Mouse (Mus musculus) embryonic facial prominence, embryonic 14.5 days (tissue): ENCODE data around the gene Cdr2. TPM values are rescaled to one million over a fixed set of nuclear protein-coding genes. Genes with fewer than 3 reads are reported as not detected.
"Not testable (repeated sequence)": the region's sequence is repeated elsewhere in the genome, so short reads cannot be mapped to it uniquely, and the experiment has no call there.

Source experiments
- ATAC-seq: fragments of 200-750 bp; cut with Nextera tagmentation; 2 replicates; pipeline ENCODE4 v1.8.0; 2017; ENCODE audit warnings: low read depth, moderate number of reproducible peaks, moderate TSS enrichment
- DNase-seq: peaks from one replicate; pipeline ENCODE4 v3.0.0-alpha.2; 2015; ENCODE audit warnings: low spot score
- H3K27ac ChIP-seq: fragments of 300-500 bp; sonication (generic); replicated peaks from 2 replicates; pipeline ENCODE4 v1.5.1; 2014; ENCODE audit warnings: low read depth, mild to moderate bottlenecking, low read length, moderate library complexity
- H3K27me3 ChIP-seq: fragments of 300-500 bp; sonication (generic); replicated peaks from 2 replicates; pipeline ENCODE4 v1.6.1; 2014; ENCODE audit warnings: low read length; ENCODE audit not compliant: control insufficient read depth, insufficient read depth
- H3K36me3 ChIP-seq: fragments of 300-500 bp; sonication (generic); 2 replicates; pipeline ENCODE4 v1.6.1; 2014; ENCODE audit warnings: low read length, mixed read lengths; ENCODE audit not compliant: control insufficient read depth, insufficient read depth
- H3K4me1 ChIP-seq: fragments of 300-500 bp; sonication (generic); 2 replicates; pipeline ENCODE4 v1.6.1; 2014; ENCODE audit warnings: antibody characterized with exemption, low read length; ENCODE audit not compliant: control insufficient read depth, insufficient read depth
- H3K4me2 ChIP-seq: fragments of 300-500 bp; sonication (generic); 2 replicates; pipeline ENCODE4 v1.6.1; 2014; ENCODE audit warnings: low read depth, mild to moderate bottlenecking, low read length, moderate library complexity, mixed read lengths
- H3K4me3 ChIP-seq: fragments of 300-500 bp; sonication (generic); 2 replicates; pipeline ENCODE4 v1.5.1; 2014; ENCODE audit warnings: low read depth, mild to moderate bottlenecking, low read length
- H3K9ac ChIP-seq: fragments of 300-500 bp; sonication (generic); 2 replicates; pipeline ENCODE4 v1.6.1; 2014; ENCODE audit warnings: low read depth, mild to moderate bottlenecking, low read length, moderate library complexity, mixed read lengths
- H3K9me3 ChIP-seq: fragments of 300-500 bp; sonication (generic); 2 replicates; pipeline ENCODE4 v1.6.1; 2016; ENCODE audit warnings: low read length; ENCODE audit not compliant: control insufficient read depth
- WGBS: fragments of 180-500 bp; shearing (Covaris S2); extraction: QIAGEN DNeasy Blood & Tissue Kit; methylation state at CpG from one replicate; pipeline ENCODE4 v1.1.7; 2014; 5-methylcytosine and 5-hydroxymethylcytosine counted together
- polyA plus RNA-seq: library from polyadenylated mRNA; unstranded; fragments of >200 nt; fragmentation: Nextera tagmentation; extraction: Ambion mirVana; gene quantifications from 2 replicates; pipeline ENCODE4 v1.2.1, GENCODE M21; 2014

Gene Cdr2
- polyA plus RNA-seq, 1 experiment from 2014 or later, result 21.0 TPM

DNA sequence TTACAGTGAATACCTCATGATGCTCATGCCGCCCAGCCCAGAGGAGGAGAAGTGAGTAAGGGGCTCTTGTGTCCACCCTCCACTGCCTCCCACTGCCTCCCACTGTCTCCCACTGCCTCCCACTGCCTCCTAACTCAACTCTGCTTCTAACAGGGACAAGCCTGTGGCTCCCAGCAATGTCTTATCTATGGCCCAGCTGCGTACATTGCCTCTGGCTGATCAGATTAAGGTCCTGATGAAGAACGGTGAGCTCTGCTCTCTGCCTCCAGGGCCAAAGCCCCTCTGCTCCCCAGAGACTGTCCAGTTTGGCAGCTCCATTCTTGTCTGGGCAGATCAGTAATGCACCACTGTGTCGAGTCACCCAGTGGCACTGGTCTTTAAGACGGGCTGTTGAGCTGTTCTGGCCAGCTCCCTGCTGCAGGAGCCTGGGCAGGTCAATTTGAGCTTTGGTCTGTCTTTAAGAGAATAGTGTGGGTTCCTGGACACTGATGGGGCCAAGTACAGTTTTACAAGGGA lies 48.4 kb downstream of the Cdr2 start:
- Histone ChIP-seq H3K4me2 (no peak overlapping the region), H3K27me3 (no peaks in the 10 kb centered on the region), H3K9ac (no peak overlapping the region), H3K4me1 (no peaks in the 10 kb centered on the region), H3K9me3 (no peaks in the 10 kb centered on the region), H3K4me3 (no peak overlapping the region), H3K36me3 (peaks cover 94% of the 10 kb centered on the region), H3K27ac (no peak overlapping the region)
- DNase-seq, result no peak
- WGBS, result 88% methylated on average over 4 of the region's 5 CpGs
- no peak for ATAC-seq

DNA sequence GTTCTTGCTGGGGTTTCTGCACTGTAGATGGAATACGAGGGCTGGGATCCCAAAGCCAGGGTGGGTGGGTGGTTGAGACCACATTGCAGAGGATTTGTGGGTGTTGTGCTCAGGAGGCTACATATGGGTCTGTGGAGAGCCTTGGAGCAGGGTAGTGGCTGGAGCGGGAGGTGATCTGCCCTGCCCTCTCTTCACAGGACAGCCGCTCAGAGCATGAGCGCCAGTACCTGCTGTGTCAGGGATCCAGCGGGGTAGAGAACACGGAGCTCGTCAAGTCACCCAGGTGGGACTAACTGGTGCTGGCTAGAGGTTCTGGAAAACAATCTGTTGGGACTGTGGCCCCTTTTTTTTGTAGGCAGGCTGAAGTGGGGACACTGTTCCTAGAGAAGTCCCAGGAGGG lies 49.0 kb downstream of the Cdr2 start:
- Histone ChIP-seq H3K9me3 (no peaks in the 10 kb centered on the region), H3K4me1 (no peaks in the 10 kb centered on the region), H3K4me3 (no peak overlapping the region), H3K9ac (no peak overlapping the region), H3K27ac (no peak overlapping the region), H3K36me3 (peaks cover 94% of the 10 kb centered on the region), H3K27me3 (no peaks in the 10 kb centered on the region), H3K4me2 (no peak overlapping the region)
- ATAC-seq (0 out of 2 replicates have a peak, but pooled peaks have one; percentile 21), DNase-seq (no peak)
- WGBS, result 93% methylated on average over 7 of the region's 7 CpGs

DNA sequence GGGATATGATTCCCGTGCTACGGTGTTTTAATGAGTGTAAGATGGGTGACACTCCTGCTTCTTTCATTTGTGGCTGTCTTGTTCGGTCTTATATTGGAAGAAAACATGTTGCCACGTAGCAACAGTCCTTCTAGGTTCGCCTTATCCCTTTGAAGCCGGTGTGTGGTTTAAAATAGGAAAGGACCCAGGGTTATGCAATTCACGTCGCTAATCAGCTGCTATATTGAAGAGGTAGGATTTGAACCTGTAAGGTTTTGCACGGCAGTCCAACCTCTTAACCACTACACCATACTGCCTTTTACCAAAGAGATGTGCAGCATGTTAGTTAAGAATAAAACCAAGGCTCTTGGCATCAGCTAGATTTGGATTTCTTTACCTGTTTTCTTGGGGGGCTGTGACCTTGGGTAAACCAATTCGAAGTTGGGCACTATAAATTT lies 63.6 kb downstream of the Cdr2 start:
- WGBS, result 7% methylated on average over 10 of the region's 10 CpGs
- H3K27ac ChIP-seq, result no peak overlapping the region

DNA sequence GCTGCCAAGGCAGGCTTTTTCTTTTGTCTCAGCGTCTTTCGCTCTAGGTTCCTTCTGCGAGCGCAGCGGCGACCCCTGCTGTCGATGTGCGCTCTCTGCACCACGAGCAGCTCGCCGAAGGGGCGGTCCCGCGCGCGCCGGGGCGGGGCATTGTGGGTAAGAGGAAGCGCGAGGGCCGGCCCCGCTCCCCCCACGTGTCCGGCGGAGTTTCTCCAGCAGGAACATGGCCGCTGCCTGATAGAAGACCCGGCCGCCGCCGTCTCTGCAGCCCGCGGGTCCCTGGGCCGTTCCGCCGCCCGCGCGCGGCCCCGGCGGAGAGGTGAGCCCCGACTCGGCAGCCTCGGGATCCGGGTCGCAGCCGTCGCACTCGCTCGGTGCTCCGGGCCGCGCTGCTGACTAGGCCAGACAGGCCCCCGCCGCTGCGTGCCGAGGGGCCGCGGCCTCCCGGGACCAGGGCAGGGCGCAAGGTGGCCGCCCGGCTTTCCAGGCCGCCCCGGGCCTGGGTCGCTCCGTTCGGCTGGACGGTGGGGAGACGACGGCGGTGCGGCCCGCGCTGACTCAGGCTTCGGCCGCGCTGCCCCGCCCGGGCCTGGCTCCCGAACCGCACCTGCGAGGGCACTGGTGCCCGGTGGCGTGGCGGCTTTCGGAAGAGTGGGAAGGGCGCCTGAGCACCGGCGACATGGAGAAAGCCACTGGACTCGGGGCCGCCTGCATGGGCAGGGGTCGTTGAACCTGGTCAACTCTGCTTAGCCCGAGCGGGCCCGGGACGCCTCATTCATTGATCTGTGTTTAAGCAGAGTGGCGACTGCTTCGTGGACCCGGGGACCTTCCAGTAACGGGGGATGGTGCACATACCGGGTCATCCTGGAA lies 64.3 kb downstream of the Cdr2 start, which contains the start of gene Polr3e:
TSS of gene Polr3e (plus strand) at position 153 of the 870 bp plus-strand sequence.
- no peaks in the 10 kb centered on the region for H3K27me3 ChIP-seq
- H3K36me3 ChIP-seq, result no peaks in the 10 kb centered on the region
- peak within 1 kb of the TSS; percentile 70 for H3K4me2 ChIP-seq
- ATAC-seq (peak; percentile 95), DNase-seq (peak; percentile 96)
- peak within 1 kb of the TSS; percentile 97 for H3K4me3 ChIP-seq
- H3K4me1 ChIP-seq, result 0 out of 2 replicates have a peak, but pooled peaks cover 7% of the 10 kb centered on the region
- H3K9me3 ChIP-seq, result no peaks in the 10 kb centered on the region
- peak within 1 kb of the TSS; percentile 77 for H3K27ac ChIP-seq
- peak within 1 kb of the TSS; percentile 92 for H3K9ac ChIP-seq
- under 1% methylated on average over 32 of the region's 102 CpGs for WGBS

More for the DNA sequence above, 63.6 kb downstream of the Cdr2 start:
- DNase-seq, result peak; percentile 90
- no peaks in the 10 kb centered on the region for H3K9me3 ChIP-seq
- 0 out of 2 replicates have a peak, but pooled peaks cover 7% of the 10 kb centered on the region for H3K4me1 ChIP-seq
- peak overlapping the region; percentile 70 for H3K4me2 ChIP-seq
- peak overlapping the region; percentile 92 for H3K9ac ChIP-seq
- peak overlapping the region; percentile 97 for H3K4me3 ChIP-seq
- ATAC-seq, result peak; percentile 60
- no peaks in the 10 kb centered on the region for H3K36me3 ChIP-seq
- H3K27me3 ChIP-seq, result no peaks in the 10 kb centered on the region

DNA sequence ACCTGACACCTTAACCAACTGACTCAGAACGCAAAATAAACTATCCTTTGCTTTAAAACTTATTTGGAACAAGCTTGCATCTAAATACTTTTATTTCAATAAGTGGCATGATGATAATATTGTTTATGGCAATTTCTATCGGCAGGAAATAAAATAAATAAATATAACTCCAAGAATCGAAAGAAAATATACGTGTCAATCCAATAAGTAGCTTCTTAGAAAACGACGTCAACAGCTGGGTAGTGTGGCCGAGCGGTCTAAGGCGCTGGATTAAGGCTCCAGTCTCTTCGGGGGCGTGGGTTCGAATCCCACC lies 64.9 kb downstream of the Cdr2 start:
- peak overlapping the region; percentile 48 for H3K4me2 ChIP-seq
- H3K9me3 ChIP-seq, result no peaks in the 10 kb centered on the region
- WGBS, result 8% methylated on average over 12 of the region's 12 CpGs
- no peak overlapping the region; the same call in 1 of the 2 replicates for H3K9ac ChIP-seq
- ATAC-seq (peak; percentile 92), DNase-seq (no peak)
- H3K27ac ChIP-seq, result no peak overlapping the region
- peak overlapping the region; percentile 97 for H3K4me3 ChIP-seq
- H3K36me3 ChIP-seq, result no peaks in the 10 kb centered on the region
- H3K4me1 ChIP-seq, result 0 out of 2 replicates have a peak, but pooled peaks cover 7% of the 10 kb centered on the region
- H3K27me3 ChIP-seq, result no peaks in the 10 kb centered on the region

DNA sequence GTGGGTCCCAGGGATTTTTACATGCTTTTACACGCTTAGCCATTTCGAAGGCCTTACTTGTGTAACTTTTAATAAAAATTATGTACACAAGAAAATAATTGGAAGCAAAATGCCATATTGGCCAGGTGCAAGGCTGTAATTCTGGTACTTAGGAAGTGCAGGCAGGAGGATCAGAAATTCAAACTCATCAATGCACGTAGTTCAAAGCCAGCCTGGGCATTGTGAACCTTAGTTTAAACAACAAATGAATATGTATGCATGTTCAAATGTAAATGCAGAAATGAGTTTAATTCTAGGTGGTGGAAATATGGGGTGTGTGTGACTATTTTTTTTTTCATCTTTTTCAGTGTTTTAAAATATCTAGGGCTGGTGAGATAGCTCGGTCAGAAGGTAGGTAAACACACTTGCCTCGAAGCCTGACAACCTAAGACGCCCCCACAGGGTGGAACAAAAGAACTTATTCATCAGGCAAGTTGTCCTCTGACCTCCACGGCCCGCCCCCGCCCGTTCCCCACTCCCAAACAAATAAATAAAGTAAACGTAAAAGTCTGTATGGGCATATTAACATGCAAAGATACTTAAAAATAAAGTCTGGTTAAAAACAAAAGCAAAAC lies 65.7 kb downstream of the Cdr2 start:
- no peak for DNase-seq
- Histone ChIP-seq H3K4me1 (0 out of 2 replicates have a peak, but pooled peaks cover 7% of the 10 kb centered on the region), H3K27me3 (no peaks in the 10 kb centered on the region), H3K27ac (no peak overlapping the region), H3K36me3 (no peaks in the 10 kb centered on the region), H3K9me3 (no peaks in the 10 kb centered on the region), H3K9ac (no peak overlapping the region), H3K4me3 (peak overlapping the region; percentile 97), H3K4me2 (peak overlapping the region; percentile 48)
- WGBS, result 26% methylated on average over 11 of the region's 11 CpGs
- no peak for ATAC-seq

DNA sequence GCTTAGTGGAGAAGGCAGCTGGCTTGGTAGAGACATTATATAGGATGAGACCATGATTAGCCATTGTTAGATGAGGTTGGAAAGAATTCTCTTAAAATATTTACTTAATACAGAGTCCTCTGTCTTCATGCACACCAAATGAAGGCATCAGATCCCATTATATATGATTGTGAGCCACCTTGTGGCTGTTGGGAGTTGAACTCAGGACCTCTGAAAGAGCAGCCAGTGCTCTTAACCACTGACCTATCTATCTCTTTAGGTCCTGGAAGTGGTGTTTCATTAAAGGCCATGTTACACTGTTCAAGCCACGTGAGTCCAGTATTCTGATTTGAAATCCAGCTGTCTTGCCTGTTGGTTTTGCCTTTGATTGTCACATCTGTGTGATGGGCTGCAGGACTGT lies 68.8 kb downstream of the Cdr2 start:
- Histone ChIP-seq H3K4me2 (no peak overlapping the region), H3K27me3 (no peaks in the 10 kb centered on the region), H3K4me3 (no peak overlapping the region), H3K36me3 (no peaks in the 10 kb centered on the region), H3K4me1 (no peaks in the 10 kb centered on the region), H3K27ac (no peak overlapping the region), H3K9me3 (no peaks in the 10 kb centered on the region), H3K9ac (no peak overlapping the region)
- WGBS, result 41% methylated on average over 1 of the region's 1 CpGs
- ATAC-seq (no peak), DNase-seq (peak; percentile 19)

DNA sequence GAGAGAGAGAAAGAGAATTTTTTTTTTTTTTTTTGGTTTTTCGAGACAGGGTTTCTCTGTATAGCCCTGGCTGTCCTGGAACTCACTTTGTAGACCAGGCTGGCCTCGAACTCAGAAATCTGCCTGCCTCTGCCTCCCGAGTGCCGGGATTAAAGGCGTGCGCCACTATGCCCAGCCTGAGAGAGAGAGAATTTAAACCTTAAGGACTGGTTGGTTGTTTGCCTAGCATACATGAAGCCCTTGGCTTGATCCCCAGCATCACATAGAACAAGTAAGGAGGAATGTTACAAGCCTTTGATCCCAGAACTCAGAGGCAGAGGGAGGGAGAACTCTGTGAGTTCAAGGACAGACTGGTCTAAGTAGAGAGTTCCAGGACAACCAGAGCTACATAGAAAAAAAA lies 70.8 kb downstream of the Cdr2 start:
- H3K27me3 ChIP-seq, H3K27ac ChIP-seq, H3K4me2 ChIP-seq, ATAC-seq, H3K36me3 ChIP-seq, H3K9me3 ChIP-seq, H3K4me1 ChIP-seq, H3K4me3 ChIP-seq, H3K9ac ChIP-seq, DNase-seq: not testable (repeated sequence)
- WGBS, result 88% methylated on average over 5 of the region's 6 CpGs
